Mouse (Mus musculus) left cerebral cortex, postnatal 10 days (tissue): Measurements from ENCODE around the gene Grsf1. TPM values are rescaled to one million over a fixed set of nuclear protein-coding genes. Genes with fewer than 3 reads are reported as not detected.

ENCODE experiments used
- DNase-seq, 2 experiments: peaks; one replicate each; pipeline ENCODE4 v3.0.0; 2021 to 2022; ENCODE audit warnings: low spot score in 2 of 2, mixed read lengths in 1 of 2; ENCODE audit errors: extremely low spot score in 1 of 2
- intact Hi-C: fragments of 180-260 bp; cut with DNase I; formaldehyde crosslinking; loops from one replicate; pipeline ENCODE4 v1.15.1; 2025
- total RNA-seq, 2 experiments: library from RNA; stranded (reverse); gene quantifications; 2 replicates each; pipeline ENCODE4 v1.2.3; 2021

Gene Grsf1
- 10 to 100 TPM; 79.8 to 84.1 TPM for total RNA-seq

GRCm38 (mm10) chr5:88675443-88676387 lies at the start of gene Grsf1:
Gene Grsf1 (minus strand): TSS chr5:88676171.
- intact Hi-C loops = loop anchor here (5.0 kb wide), 1 partner anchor 92 kb away; no protein-coding TSS in a partner anchor
- DNase-seq = peak; percentile 83 to 95

- DNase-seq = no peak
- intact Hi-C loops = loop anchor here (5.0 kb wide), 2 partner anchors 37 to 38 kb away; partner anchors contain the start of gene Dck
Observed at GRCm38 (mm10) chr5:88724030-88724429, 48.1 kb upstream of the Grsf1 start.

GRCm38 (mm10) chr5:88722213-88722600 lies 46.2 kb upstream of the Grsf1 start:
- intact Hi-C loops = loop anchor here (5.0 kb wide), 2 partner anchors 35 to 40 kb away; partner anchors contain the start of gene Dck
- DNase-seq = peak in 1 of 2 experiments; percentile 47

GRCm38 (mm10) chr5:88721565-88722212 lies 45.7 kb upstream of the Grsf1 start:
- intact Hi-C loops = loop anchor here (5.0 kb wide), 2 partner anchors 34 to 41 kb away; partner anchors contain the start of gene Dck
- DNase-seq = peak in 1 of 2 experiments; percentile 57

GRCm38 (mm10) chr5:88721003-88721475 lies 45.1 kb upstream of the Grsf1 start:
- intact Hi-C loops = loop anchor here (5.0 kb wide), 2 partner anchors 34 to 41 kb away; partner anchors contain the start of gene Dck

GRCm38 (mm10) chr5:88720116-88721002 lies 44.4 kb upstream of the Grsf1 start, which contains the start of gene Mob1b:
Gene Mob1b (plus strand): TSS chr5:88720855.
- DNase-seq = peak; percentile 94 to 98
- intact Hi-C loops = loop anchor here (5.0 kb wide), 2 partner anchors 33 to 42 kb away; partner anchors contain the start of gene Dck

More at GRCm38 (mm10) chr5:88721003-88721475, 45.1 kb upstream of the Grsf1 start:
- no peak for DNase-seq

- no peak for DNase-seq
- intact Hi-C loops = no loop called here
Observed at GRCm38 (mm10) chr5:88716983-88717382, 41.0 kb upstream of the Grsf1 start.

- DNase-seq = no peak
- intact Hi-C loops = no loop called here
Observed at GRCm38 (mm10) chr5:88712328-88712727, 36.4 kb upstream of the Grsf1 start.

- intact Hi-C loops = no loop called here
- peak in 1 of 2 experiments; percentile 29 for DNase-seq
Observed at GRCm38 (mm10) chr5:88711618-88712224, 35.8 kb upstream of the Grsf1 start.

GRCm38 (mm10) chr5:88711128-88711527 lies 35.2 kb upstream of the Grsf1 start:
- intact Hi-C loops = no loop called here
- DNase-seq = no peak

GRCm38 (mm10) chr5:88703551-88703950 lies 27.6 kb upstream of the Grsf1 start:
- DNase-seq = no peak
- intact Hi-C loops = no loop called here

GRCm38 (mm10) chr5:88702041-88702440 lies 26.1 kb upstream of the Grsf1 start:
- no peak for DNase-seq
- intact Hi-C loops = no loop called here

- no peak for DNase-seq
- intact Hi-C loops = loop anchor here (10.0 kb wide), 1 partner anchor 685 kb away; no protein-coding TSS in a partner anchor
Observed at GRCm38 (mm10) chr5:88699251-88699913, 23.4 kb upstream of the Grsf1 start.

GRCm38 (mm10) chr5:88697291-88697690 lies 21.3 kb upstream of the Grsf1 start:
- intact Hi-C loops = loop anchor here (10.0 kb wide), 1 partner anchor 688 kb away; no protein-coding TSS in a partner anchor
- DNase-seq = no peak

- DNase-seq = no peak
- intact Hi-C loops = loop anchor here (10.0 kb wide), 1 partner anchor 692 kb away; no protein-coding TSS in a partner anchor
Observed at GRCm38 (mm10) chr5:88693057-88693456, 17.1 kb upstream of the Grsf1 start.

GRCm38 (mm10) chr5:88692586-88692985 lies 16.6 kb upstream of the Grsf1 start:
- intact Hi-C loops = loop anchor here (10.0 kb wide), 1 partner anchor 692 kb away; no protein-coding TSS in a partner anchor
- DNase-seq = no peak

GRCm38 (mm10) chr5:88691506-88692095 lies 15.6 kb upstream of the Grsf1 start:
- intact Hi-C loops = loop anchor here (10.0 kb wide), 1 partner anchor 693 kb away; no protein-coding TSS in a partner anchor
- no peak for DNase-seq
